Mouse (Mus musculus) small intestine, adult 2 months (tissue): ENCODE measurements at regions not wholly inside any gene's neighbourhood (a gene's known extent, or its start where the extent isn't known, plus 50 kb on each side); places are given as distances from the start of the nearest gene placed in this dataset.

ENCODE experiments used
- CTCF ChIP-seq: fragments of 200-500 bp; IDR thresholded peaks from 2 replicates; pipeline ENCODE4 v1.5.1; 2012; ENCODE audit warnings: low read depth, mild to moderate bottlenecking, control low read depth, inconsistent platforms, low read length, moderate library complexity, mixed read lengths; ENCODE audit not compliant: insufficient replicate concordance, insufficient read length; ENCODE audit errors: extremely low read depth
- POLR2A ChIP-seq: fragments of 200-500 bp; IDR thresholded peaks from 2 replicates; pipeline ENCODE4 v1.6.1; 2012; ENCODE audit warnings: low read depth, mild to moderate bottlenecking, control low read depth, inconsistent platforms, low read length, moderate library complexity

- no peak for TF ChIP-seq POLR2A
- TF ChIP-seq CTCF = no peak
These were observed 109.5 kb upstream of the Gas1 start for GRCm38 (mm10) chr13:60286525-60287224.
